Mouse (Mus musculus) lung, postnatal 0 days (tissue): ENCODE data around the gene Sltm.

Experiments used
- CTCF ChIP-seq: IDR thresholded peaks from 2 replicates; pipeline ENCODE4 v1.5.1; 2016; ENCODE audit warnings: antibody characterized with exemption, mild to moderate bottlenecking
- EP300 ChIP-seq: IDR thresholded peaks from 2 replicates; pipeline ENCODE4 v1.6.1; 2016; ENCODE audit warnings: antibody characterized with exemption, mild to moderate bottlenecking, control low read depth

DNA sequence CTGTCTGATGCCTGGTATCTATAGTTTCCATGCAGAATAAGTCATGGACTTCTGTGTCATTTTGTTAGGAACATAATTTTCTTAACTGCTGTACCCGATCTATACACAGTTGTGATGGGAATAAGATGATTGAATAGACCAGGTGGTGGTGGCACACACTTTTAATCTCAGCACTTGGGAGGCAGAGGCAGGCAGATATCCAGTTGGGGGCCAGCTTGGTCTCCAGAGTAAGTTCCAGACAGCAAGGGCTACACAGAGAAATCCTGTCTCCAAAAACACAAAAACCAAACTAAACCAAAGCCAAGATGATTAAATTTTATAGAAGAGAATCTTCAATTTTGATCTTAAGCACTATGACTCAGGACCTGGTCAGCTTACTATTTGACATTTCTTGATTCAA lies 2.3 kb downstream of the Sltm start:
- no peak for TF ChIP-seq CTCF
- no peak for TF ChIP-seq EP300
